Mouse (Mus musculus): ENCODE measurements around the gene Olfr1250.

DNA sequence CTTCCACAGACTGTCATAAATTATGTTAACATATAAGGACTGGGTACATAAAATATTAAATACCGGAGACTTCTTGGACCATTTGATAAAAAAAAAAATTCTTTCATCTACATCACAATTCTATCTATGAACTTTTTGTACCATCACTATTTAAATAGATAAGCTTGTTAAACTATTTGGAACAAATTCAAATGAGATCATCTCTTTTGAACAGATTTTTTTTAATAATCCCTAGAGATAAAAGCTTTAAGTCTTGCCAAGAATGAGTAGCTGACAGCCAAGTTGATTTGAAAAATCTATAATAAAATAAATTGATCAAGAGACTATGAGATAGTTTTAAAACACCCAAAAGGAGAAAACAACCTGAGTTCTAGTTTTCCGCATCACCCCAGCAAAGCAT, 26.4 kb downstream of the Olfr1250 start, which contains the start of gene Olfr1249:
- TF ChIP-seq CTCF (IDR thresholded peaks at IDR 0.05; ENCODE audit: low read depth, low read length) (no peak), TAL1 (conservative IDR thresholded peaks at IDR 0.05; ENCODE audit: low read depth, low read length) (no peak), GATA1 (IDR thresholded peaks at IDR 0.05; ENCODE audit: borderline replicate concordance, low read length) (no peak)
